Mouse (Mus musculus) midbrain, postnatal 0 days (tissue): ENCODE results near the gene Dlx3. TPM values are rescaled to one million over a fixed set of nuclear protein-coding genes. Genes with fewer than 3 reads are reported as not detected.
A peak's percentile ranks its signal among the peaks of the same experiment; 100 is the strongest.

Experiments
- ATAC-seq: fragments of 200-750 bp; cut with Nextera tagmentation; 2 replicates; pipeline ENCODE4 v1.8.0; 2017; ENCODE audit warnings: moderate number of reproducible peaks, mild to moderate bottlenecking, moderate TSS enrichment, moderate library complexity; ENCODE audit not compliant: low FRiP score
- DNase-seq: peaks from one replicate; pipeline ENCODE4 v3.0.0-alpha.2; 2015; ENCODE audit warnings: low spot score
- H3K27ac ChIP-seq: fragments of 300-500 bp; sonication (generic); 2 replicates; pipeline ENCODE4 v1.5.1; 2014; ENCODE audit warnings: low read depth, mild to moderate bottlenecking, low read length, mixed read lengths
- H3K27me3 ChIP-seq: fragments of 300-500 bp; sonication (generic); 2 replicates; pipeline ENCODE4 v1.6.1; 2014; ENCODE audit warnings: low read length, control low read depth, mixed read lengths; ENCODE audit not compliant: insufficient read depth
- H3K36me3 ChIP-seq: fragments of 300-500 bp; sonication (generic); 2 replicates; pipeline ENCODE4 v1.6.1; 2014; ENCODE audit warnings: low read length, control low read depth, mixed read lengths; ENCODE audit not compliant: insufficient read depth
- H3K4me1 ChIP-seq: fragments of 300-500 bp; sonication (generic); 2 replicates; pipeline ENCODE4 v1.6.1; 2014; ENCODE audit warnings: mild to moderate bottlenecking, control low read depth, antibody characterized with exemption, low read length, mixed read lengths; ENCODE audit not compliant: insufficient read depth
- H3K4me2 ChIP-seq: fragments of 300-500 bp; sonication (generic); 2 replicates; pipeline ENCODE4 v1.6.1; 2014; ENCODE audit warnings: low read depth, mild to moderate bottlenecking, low read length, mixed read lengths; ENCODE audit not compliant: poor library complexity, severe bottlenecking
- H3K4me3 ChIP-seq: fragments of 300-500 bp; sonication (generic); 2 replicates; pipeline ENCODE4 v1.5.1; 2014; ENCODE audit warnings: low read depth, mild to moderate bottlenecking, low read length, moderate library complexity
- H3K9ac ChIP-seq: fragments of 300-500 bp; sonication (generic); replicated peaks from 2 replicates; pipeline ENCODE4 v1.6.1; 2014; ENCODE audit warnings: mild to moderate bottlenecking, low read length, moderate library complexity, mixed read lengths; ENCODE audit not compliant: poor library complexity, severe bottlenecking
- H3K9me3 ChIP-seq: fragments of 300-500 bp; sonication (generic); 2 replicates; pipeline ENCODE4 v1.6.1; 2016; ENCODE audit warnings: low read length, control low read depth
- CTCF ChIP-seq: IDR thresholded peaks from 2 replicates; pipeline ENCODE4 v1.5.1; 2016; ENCODE audit warnings: antibody characterized with exemption, mild to moderate bottlenecking
- WGBS: fragments of 180-500 bp; shearing (Covaris S2); extraction: QIAGEN DNeasy Blood & Tissue Kit; methylation state at CpG from one replicate; pipeline ENCODE4 v1.1.7; 2014; 5-methylcytosine and 5-hydroxymethylcytosine counted together
- polyA plus RNA-seq: library from polyadenylated mRNA; unstranded; fragments of >200 nt; fragmentation: Nextera tagmentation; extraction: Ambion mirVana; gene quantifications from 2 replicates; pipeline ENCODE4 v1.2.1, GENCODE M21; 2015
- total RNA-seq: library from RNA; depleted of rRNA; stranded (reverse); fragments of >200 nt; gene quantifications from 2 replicates; pipeline ENCODE4 v1.2.3, GENCODE M21; 2014

Dlx3 gene
- total and polyA plus RNA-seq, 2 experiments from 2014 or later: 0.33 TPM; not detected in 1

GRCm38 (mm10) chr11:95093077-95093476 lies 26.8 kb upstream of the Dlx3 start:
- no peaks in the 10 kb centered on the region for H3K27me3 ChIP-seq
- H3K9me3 ChIP-seq: no peaks in the 10 kb centered on the region
- ATAC-seq: no peak
- TF ChIP-seq CTCF: no peak
- H3K4me1 ChIP-seq: no peaks in the 10 kb centered on the region
- no peak overlapping the region for H3K4me2 ChIP-seq
- no peak overlapping the region for H3K27ac ChIP-seq
- DNase-seq: no peak
- H3K9ac ChIP-seq: no peak overlapping the region
- H3K36me3 ChIP-seq: no peaks in the 10 kb centered on the region
- H3K4me3 ChIP-seq: no peak overlapping the region
- 81% methylated on average over 5 of the region's 5 CpGs for WGBS

- ATAC-seq (no peak), DNase-seq (no peak)
- no peak for TF ChIP-seq CTCF
- H3K4me3 ChIP-seq: no peak overlapping the region
- H3K9me3 ChIP-seq: no peaks in the 10 kb centered on the region
- H3K27ac ChIP-seq: no peak overlapping the region
- no peaks in the 10 kb centered on the region for H3K4me1 ChIP-seq
- H3K27me3 ChIP-seq: no peaks in the 10 kb centered on the region
- H3K4me2 ChIP-seq: no peak overlapping the region
- 74% methylated on average over 10 of the region's 10 CpGs for WGBS
- no peaks in the 10 kb centered on the region for H3K36me3 ChIP-seq
- H3K9ac ChIP-seq: no peak overlapping the region
Measured at GRCm38 (mm10) chr11:95095596-95095995, 24.3 kb upstream of the Dlx3 start.

- Histone ChIP-seq H3K27me3 (no peaks in the 10 kb centered on the region), H3K27ac (no peak overlapping the region), H3K4me1 (no peaks in the 10 kb centered on the region), H3K9ac (no peak overlapping the region), H3K4me2 (no peak overlapping the region), H3K36me3 (no peaks in the 10 kb centered on the region), H3K4me3 (no peak overlapping the region), H3K9me3 (no peaks in the 10 kb centered on the region)
- no peak for TF ChIP-seq CTCF
- 50% methylated on average over 4 of the region's 4 CpGs for WGBS
- ATAC-seq (no peak), DNase-seq (no peak)
Measured at GRCm38 (mm10) chr11:95096608-95097373, 23.1 kb upstream of the Dlx3 start.

GRCm38 (mm10) chr11:95097889-95098288 lies 22.0 kb upstream of the Dlx3 start:
- ATAC-seq: no peak
- Histone ChIP-seq H3K4me1 (no peaks in the 10 kb centered on the region), H3K4me2 (no peak overlapping the region), H3K27ac (no peak overlapping the region), H3K9ac (no peak overlapping the region), H3K27me3 (no peaks in the 10 kb centered on the region), H3K4me3 (no peak overlapping the region), H3K36me3 (no peaks in the 10 kb centered on the region), H3K9me3 (no peaks in the 10 kb centered on the region)
- DNase-seq: no peak
- TF ChIP-seq CTCF: peak; percentile 35
- WGBS: 66% methylated on average over 6 of the region's 6 CpGs

- no peak overlapping the region for H3K4me2 ChIP-seq
- WGBS: 68% methylated on average over 5 of the region's 5 CpGs
- no peaks in the 10 kb centered on the region for H3K27me3 ChIP-seq
- H3K4me3 ChIP-seq: no peak overlapping the region
- no peaks in the 10 kb centered on the region for H3K9me3 ChIP-seq
- H3K9ac ChIP-seq: no peak overlapping the region
- no peak overlapping the region for H3K27ac ChIP-seq
- no peak for TF ChIP-seq CTCF
- DNase-seq (no peak), ATAC-seq (no peak)
- no peaks in the 10 kb centered on the region for H3K4me1 ChIP-seq
- no peaks in the 10 kb centered on the region for H3K36me3 ChIP-seq
Measured at GRCm38 (mm10) chr11:95098346-95099095, 21.4 kb upstream of the Dlx3 start.

GRCm38 (mm10) chr11:95100393-95100792 lies 19.5 kb upstream of the Dlx3 start:
- no peak for DNase-seq
- no peak overlapping the region for H3K4me2 ChIP-seq
- H3K36me3 ChIP-seq: no peaks in the 10 kb centered on the region
- no peak overlapping the region for H3K9ac ChIP-seq
- ATAC-seq: no peak
- 41% methylated on average over 3 of the region's 3 CpGs for WGBS
- H3K27ac ChIP-seq: no peak overlapping the region
- H3K4me3 ChIP-seq: no peak overlapping the region
- H3K9me3 ChIP-seq: no peaks in the 10 kb centered on the region
- no peak for TF ChIP-seq CTCF
- no peaks in the 10 kb centered on the region for H3K4me1 ChIP-seq
- H3K27me3 ChIP-seq: no peaks in the 10 kb centered on the region
